Mouse (Mus musculus) embryonic fibroblast, embryonic 13.5 days (primary cell): ENCODE measurements around the gene Cit.

Experiments used
- CTCF ChIP-seq: IDR thresholded peaks from 2 replicates; pipeline ENCODE4 v1.5.1; 2011; ENCODE audit warnings: mild to moderate bottlenecking, control low read depth, low read length, moderate library complexity, borderline replicate concordance; ENCODE audit not compliant: insufficient read depth
- POLR2A ChIP-seq: IDR thresholded peaks from 2 replicates; pipeline ENCODE4 v1.6.1; 2011; ENCODE audit warnings: low read depth, mild to moderate bottlenecking, control low read depth, low read length, moderate library complexity

DNA sequence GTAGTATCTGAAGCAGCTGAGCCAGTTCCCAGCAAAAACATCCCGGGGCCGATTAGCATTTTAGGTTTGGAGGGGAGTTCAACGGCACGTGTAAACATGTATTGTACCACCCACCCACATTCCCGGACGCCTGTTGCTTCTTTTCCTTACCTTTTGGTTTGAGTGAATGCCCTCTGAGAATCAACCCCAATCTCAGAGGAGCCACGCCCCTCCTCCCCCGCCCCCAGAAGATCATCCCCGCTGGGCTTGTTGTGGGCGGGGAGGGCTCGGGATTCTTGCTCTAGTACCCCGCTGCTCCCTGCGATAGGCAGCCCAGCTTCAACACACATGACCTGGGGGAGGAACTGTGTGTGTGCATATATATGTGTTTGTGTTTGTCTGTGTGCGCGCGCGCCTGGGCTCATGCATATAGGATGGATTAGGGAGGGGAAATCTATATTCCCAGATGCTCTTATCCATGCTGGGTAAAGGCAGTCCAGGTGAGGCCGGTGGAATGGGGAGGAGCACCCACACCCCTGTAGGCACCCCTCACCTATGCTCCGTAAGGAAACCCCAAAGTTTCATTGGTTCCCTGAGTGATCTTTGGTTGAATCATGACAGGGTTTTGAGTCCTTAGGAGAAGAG is 185.6 kb downstream of the Cit start:
- no peak for TF ChIP-seq CTCF
- TF ChIP-seq POLR2A = no peak
